Mouse (Mus musculus) liver, adult 2 months (tissue): ENCODE measurements around the gene Mrpl23.

Experiments used
- CTCF ChIP-seq: fragments of 200-500 bp; IDR thresholded peaks from 2 replicates; pipeline ENCODE4 v1.5.1; 2011; ENCODE audit warnings: low read depth, low read length, control low read depth
- POLR2A ChIP-seq: fragments of 200-500 bp; IDR thresholded peaks from 2 replicates; pipeline ENCODE4 v1.6.1; 2011; ENCODE audit warnings: low read length, control low read depth; ENCODE audit not compliant: insufficient read depth; ENCODE audit errors: extremely low read depth

DNA sequence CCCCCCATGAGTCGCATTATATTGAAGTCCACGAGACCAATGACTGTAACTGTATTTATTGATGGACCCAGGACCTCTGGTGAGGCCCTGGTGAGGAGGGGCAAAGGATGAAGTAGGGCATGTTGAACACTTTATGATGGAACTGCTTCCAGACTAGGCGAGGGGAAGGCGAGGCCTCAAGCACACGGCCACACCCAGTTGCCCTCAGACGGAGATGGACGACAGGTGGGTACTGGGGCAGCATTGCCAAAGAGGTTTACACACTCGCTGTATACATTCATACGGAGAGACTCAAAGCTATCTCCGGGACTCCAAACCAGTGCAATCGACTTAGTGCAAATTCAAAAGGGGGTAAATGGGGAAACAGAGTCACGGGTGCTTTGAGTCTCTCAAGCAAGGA is 43.0 kb downstream of the Mrpl23 start:
- TF ChIP-seq CTCF = no peak
- no peak for TF ChIP-seq POLR2A
